Comparison of ENCODE assay signal across 8 mouse cellular contexts in the genomic region with DNA sequence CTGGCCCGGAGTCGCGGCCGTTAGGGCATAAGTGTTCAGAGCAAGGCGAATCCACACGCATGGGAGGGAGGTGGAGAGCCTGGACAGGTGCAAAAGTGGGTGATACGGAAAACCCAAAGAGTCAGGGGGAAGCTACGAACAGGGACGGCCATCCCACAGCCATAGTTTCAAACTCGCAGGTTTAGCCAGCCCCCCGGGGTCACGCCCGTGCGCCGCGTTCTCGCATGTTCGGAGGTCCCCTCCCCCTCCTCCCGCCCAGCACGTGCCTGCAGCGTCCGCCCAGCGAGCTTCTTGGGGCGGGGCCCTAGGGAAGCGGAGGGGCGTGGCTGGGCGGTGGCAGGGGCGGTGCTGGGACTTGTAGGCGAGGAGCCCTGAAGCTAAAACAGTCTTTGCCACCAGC. TPM values are rescaled to one million over a fixed set of nuclear protein-coding genes. Genes with fewer than 3 reads are reported as not detected.
A peak's percentile ranks its signal among the peaks of the same experiment; 100 is the strongest.
DNase-seq lines count a peak whose midpoint lies in the region; ATAC-seq and TF ChIP-seq lines count a peak whose summit lies in the region.

No protein-coding gene starts in this region.

- under 1% methylated on average over 29 of the region's 29 CpGs for WGBS in bone marrow, adult 2 months
- under 1% methylated on average over 25 of the region's 29 CpGs for WGBS in heart, embryonic 11.5 days (ENCODE audit: insufficient replicate concordance)
- 0% methylated on average over 19 of the region's 29 CpGs for WGBS in kidney, embryonic 16.5 days
- under 1% methylated on average over 29 of the region's 29 CpGs for WGBS in liver, adult 2 months

- peak overlapping the region; percentile 74 for H3K9ac ChIP-seq in heart, embryonic 11.5 days (ENCODE audit: low read depth, low read length)
- H3K9ac ChIP-seq in kidney, embryonic 16.5 days (replicated peaks; ENCODE audit: low read length) = peak overlapping the region; percentile 59
- H3K9ac ChIP-seq in liver, adult 2 months (ENCODE audit: low read depth, low read length) = peak overlapping the region; percentile 7

- H3K4me2 ChIP-seq in heart, embryonic 11.5 days = peak overlapping the region; percentile 83
- peak overlapping the region; percentile 72 for H3K4me2 ChIP-seq in kidney, embryonic 16.5 days (replicated peaks; ENCODE audit: low read depth, low read length)

- 0 out of 2 replicates have a peak, but pooled peaks cover 3% of the 10 kb centered on the region for H3K27me3 ChIP-seq in heart, embryonic 11.5 days (ENCODE audit: control insufficient read depth, insufficient read depth, low read length)
- peaks cover 9% of the 10 kb centered on the region; the same call in 1 of the 2 replicates for H3K27me3 ChIP-seq in kidney, embryonic 16.5 days (ENCODE audit: insufficient read depth, low read length)
- H3K27me3 ChIP-seq in liver, adult 2 months (ENCODE audit: control insufficient read depth, insufficient read depth, low read length) = no peaks in the 10 kb centered on the region

- H3K4me1 ChIP-seq in bone marrow, adult 2 months (ENCODE audit: control insufficient read depth, insufficient read depth, low read length) = peaks cover 14% of the 10 kb centered on the region
- peaks cover 3% of the 10 kb centered on the region for H3K4me1 ChIP-seq in embryonic fibroblast, embryonic 13.5 days (ENCODE audit: control insufficient read depth, insufficient read depth, low read length)
- H3K4me1 ChIP-seq in heart, embryonic 11.5 days (ENCODE audit: control insufficient read depth, insufficient read depth, low read length) = peaks cover 49% of the 10 kb centered on the region
- H3K4me1 ChIP-seq in kidney, embryonic 16.5 days (ENCODE audit: insufficient read depth, low read length) = peaks cover 41% of the 10 kb centered on the region
- peaks cover 18% of the 10 kb centered on the region for H3K4me1 ChIP-seq in liver, adult 2 months (ENCODE audit: control insufficient read depth, insufficient read depth, low read length)

- H3K9me3 ChIP-seq in heart, embryonic 11.5 days (replicated peaks; ENCODE audit: control insufficient read depth, low read length) = no peaks in the 10 kb centered on the region
- H3K9me3 ChIP-seq in kidney, embryonic 16.5 days (ENCODE audit: low read length) = no peaks in the 10 kb centered on the region

- peak; percentile 81 for ATAC-seq in heart, embryonic 11.5 days (replicated peaks; ENCODE audit: insufficient number of reproducible peaks, low FRiP score, low TSS enrichment)
- peak; percentile 80 for ATAC-seq in kidney, embryonic 16.5 days (ENCODE audit: low FRiP score, low TSS enrichment)
- peak; percentile 58 for ATAC-seq in monocyte, adult 5-6 weeks (replicated peaks; ENCODE audit: insufficient number of reproducible peaks, low FRiP score, low TSS enrichment, poor library complexity, severe bottlenecking)

- peak overlapping the region; percentile 28 for H3K27ac ChIP-seq in bone marrow, adult 2 months (ENCODE audit: control insufficient read depth, insufficient read depth, low read depth, low read length, poor library complexity)
- no peak overlapping the region for H3K27ac ChIP-seq in embryonic fibroblast, embryonic 13.5 days (ENCODE audit: insufficient read depth, low read length)
- H3K27ac ChIP-seq in heart, embryonic 11.5 days (ENCODE audit: low read depth, low read length) = peak overlapping the region; percentile 76
- H3K27ac ChIP-seq in kidney, embryonic 16.5 days (ENCODE audit: low read length) = no peak overlapping the region
- no peak overlapping the region for H3K27ac ChIP-seq in liver, adult 2 months (replicated peaks; ENCODE audit: insufficient read depth, low read depth, low read length)

- DNase-seq in 3134 (ENCODE audit: extremely low read depth, insufficient read length, low spot score) = peak; percentile 79
- peak; percentile 67 for DNase-seq in liver, adult 2 months (ENCODE audit: extremely low read depth, low read depth, low spot score)
- DNase-seq in spleen, postnatal 36 days (ENCODE audit: low spot score in 2 of 2) = peak; percentile 93 to 94

- TF ChIP-seq CTCF in bone marrow, adult 2 months (IDR thresholded peaks at IDR 0.05; ENCODE audit: control insufficient read depth, insufficient read depth, low read length) = no peak
- no peak for TF ChIP-seq CTCF in embryonic fibroblast, embryonic 13.5 days (IDR thresholded peaks at IDR 0.05; ENCODE audit: borderline replicate concordance, insufficient read depth, low read length)
- no peak for TF ChIP-seq CTCF in liver, adult 2 months (IDR thresholded peaks at IDR 0.05; ENCODE audit: low read depth, low read length)

- peak; percentile 30; the same call in 1 of the 2 replicates for TF ChIP-seq POLR2A in bone marrow, adult 2 months (IDR thresholded peaks at IDR 0.05; ENCODE audit: borderline replicate concordance, control insufficient read depth, low read depth, low read length)
- no peak for TF ChIP-seq POLR2A in embryonic fibroblast, embryonic 13.5 days (IDR thresholded peaks at IDR 0.05; ENCODE audit: low read depth, low read length)
- no peak for TF ChIP-seq POLR2A in liver, adult 2 months (IDR thresholded peaks at IDR 0.05; ENCODE audit: extremely low read depth, insufficient read depth, low read length)

- peaks cover 3% of the 10 kb centered on the region; the same call in 1 of the 2 replicates for H3K79me2 ChIP-seq in liver, adult 2 months (ENCODE audit: control insufficient read depth, insufficient read depth, low read length)

- H3K4me3 ChIP-seq in bone marrow, adult 2 months (replicated peaks; ENCODE audit: control insufficient read depth, low read depth, low read length) = peak overlapping the region; percentile 59
- H3K4me3 ChIP-seq in embryonic fibroblast, embryonic 13.5 days (ENCODE audit: insufficient read depth, low read length) = peak overlapping the region; percentile 30; the same call in 1 of the 2 replicates
- peak overlapping the region; percentile 43 for H3K4me3 ChIP-seq in heart, embryonic 11.5 days (ENCODE audit: low read depth, low read length)
- H3K4me3 ChIP-seq in kidney, embryonic 16.5 days (ENCODE audit: low read length) = peak overlapping the region; percentile 45
- H3K4me3 ChIP-seq in liver, adult 2 months (ENCODE audit: insufficient read depth, low read depth, low read length) = peak overlapping the region; percentile 34

- peaks cover 6% of the 10 kb centered on the region for H3K36me3 ChIP-seq in heart, embryonic 11.5 days (ENCODE audit: control insufficient read depth, insufficient read depth, low read length)
- peaks cover 15% of the 10 kb centered on the region for H3K36me3 ChIP-seq in kidney, embryonic 16.5 days (ENCODE audit: insufficient read depth, low read length)
- no peaks in the 10 kb centered on the region for H3K36me3 ChIP-seq in liver, adult 2 months (ENCODE audit: control insufficient read depth, insufficient read depth, low read length)

RNA-seq across cellular contexts. Expression of gene Rbm38, which starts 0.5 kb away (rescaled TPM):
- 204 and 219 TPM in 2 replicates for polyA plus RNA-seq in bone marrow, adult 2 months (2011; ENCODE audit: insufficient read depth, insufficient read length, low replicate concordance, missing spikeins)
- polyA plus RNA-seq in embryonic fibroblast, embryonic 13.5 days (2011; ENCODE audit: insufficient read length, low read depth, missing spikeins) = 7.2 and 10.9 TPM in 2 replicates
- polyA plus RNA-seq in heart, embryonic 11.5 days (2014; fragmentation: Nextera tagmentation; extraction: Ambion mirVana) = 161 and 169 TPM in 2 replicates
- polyA plus RNA-seq in kidney, embryonic 16.5 days (2015; fragmentation: Nextera tagmentation; extraction: Ambion mirVana) = 35.4 and 37.0 TPM in 2 replicates
- total RNA-seq in liver, adult 2 months (2014; rRNA removed) = 0.55 and 0.74 TPM in 2 replicates
- polyA plus RNA-seq in liver, adult 2 months (2012; rRNA removed) = 6.4 and 11.1 TPM in 2 replicates
- 37.6 to 41.8 TPM (median 37.7 TPM) in 3 replicates for total RNA-seq in monocyte, adult 5-6 weeks (2017)

RNA-seq across cellular contexts. Expression of gene Rae1, which starts 19.9 kb away (rescaled TPM):
- polyA plus RNA-seq in bone marrow, adult 2 months (2011; ENCODE audit: insufficient read depth, insufficient read length, low replicate concordance, missing spikeins) = 55.2 and 61.5 TPM in 2 replicates
- 54.8 and 57.4 TPM in 2 replicates for polyA plus RNA-seq in embryonic fibroblast, embryonic 13.5 days (2011; ENCODE audit: insufficient read length, low read depth, missing spikeins)
- polyA plus RNA-seq in heart, embryonic 11.5 days (2014; fragmentation: Nextera tagmentation; extraction: Ambion mirVana) = 114 and 118 TPM in 2 replicates
- 143 and 146 TPM in 2 replicates for polyA plus RNA-seq in kidney, embryonic 16.5 days (2015; fragmentation: Nextera tagmentation; extraction: Ambion mirVana)
- 13.1 and 17.8 TPM in 2 replicates for total RNA-seq in liver, adult 2 months (2014; rRNA removed)
- polyA plus RNA-seq in liver, adult 2 months (2012; rRNA removed) = 25.3 and 31.9 TPM in 2 replicates
- total RNA-seq in monocyte, adult 5-6 weeks (2017) = 40.0 to 48.7 TPM (median 46.6 TPM) in 3 replicates

RNA-seq across cellular contexts. Expression of gene Spo11, which starts 42.3 kb away (rescaled TPM):
- 0.70 TPM in 1 of 2 replicates, not detected in the other for polyA plus RNA-seq in bone marrow, adult 2 months (2011; ENCODE audit: insufficient read depth, insufficient read length, low replicate concordance, missing spikeins)
- not detected in 2 replicates for polyA plus RNA-seq in embryonic fibroblast, embryonic 13.5 days (2011; ENCODE audit: insufficient read length, low read depth, missing spikeins)
- polyA plus RNA-seq in heart, embryonic 11.5 days (2014; fragmentation: Nextera tagmentation; extraction: Ambion mirVana) = 0.17 and 0.19 TPM in 2 replicates
- 0.05 and 0.23 TPM in 2 replicates for polyA plus RNA-seq in kidney, embryonic 16.5 days (2015; fragmentation: Nextera tagmentation; extraction: Ambion mirVana)
- under 0.01 and 0.07 TPM in 2 replicates for total RNA-seq in liver, adult 2 months (2014; rRNA removed)
- not detected in 2 replicates for polyA plus RNA-seq in liver, adult 2 months (2012; rRNA removed)
- 2.6 to 8.5 TPM (median 7.4 TPM) in 3 replicates for total RNA-seq in monocyte, adult 5-6 weeks (2017)

Comparison
In these comparisons a context has a peak if more than half of its experiments do, and no peak if none do; other contexts are left out.
1. H3K27ac ChIP-seq: peak in bone marrow, adult 2 months (single experiment) and heart, embryonic 11.5 days (single experiment); none in embryonic fibroblast, embryonic 13.5 days (single experiment), kidney, embryonic 16.5 days (single experiment) and liver, adult 2 months (single experiment).
2. H3K9ac ChIP-seq: peak in every context shown above with its lines; median percentile 74 in heart, embryonic 11.5 days; 59 in kidney, embryonic 16.5 days; 7 in liver, adult 2 months.
3. Peak in every context shown above with its lines, with median percentiles within 50 percentile points of each other: DNase-seq, H3K4me3 ChIP-seq and ATAC-seq.